Mouse (Mus musculus) embryonic facial prominence, embryonic 10.5 days (tissue): Measurements from ENCODE around the gene Cand1. TPM values are rescaled to one million over a fixed set of nuclear protein-coding genes. Genes with fewer than 3 reads are reported as not detected.

Experiments
- DNase-seq: peaks from one replicate; pipeline ENCODE4 v3.0.0-alpha.2; 2017; ENCODE audit warnings: low spot score
- H3K27ac ChIP-seq: fragments of 300-500 bp; sonication (generic); replicated peaks from 2 replicates; pipeline ENCODE4 v1.5.1; 2016; ENCODE audit warnings: mild to moderate bottlenecking
- H3K27me3 ChIP-seq: fragments of 300-500 bp; sonication (generic); replicated peaks from 2 replicates; pipeline ENCODE4 v1.6.1; 2016; ENCODE audit warnings: low read depth, mild to moderate bottlenecking; ENCODE audit not compliant: poor library complexity, severe bottlenecking
- H3K36me3 ChIP-seq: fragments of 300-500 bp; sonication (generic); replicated peaks from 2 replicates; pipeline ENCODE4 v1.6.1; 2016; ENCODE audit warnings: mild to moderate bottlenecking, moderate library complexity
- H3K4me1 ChIP-seq: fragments of 300-500 bp; sonication (generic); 2 replicates; pipeline ENCODE4 v1.6.1; 2016
- H3K4me3 ChIP-seq: fragments of 300-500 bp; sonication (generic); 2 replicates; pipeline ENCODE4 v1.5.1; 2016; ENCODE audit warnings: mild to moderate bottlenecking, moderate library complexity
- H3K9me3 ChIP-seq: fragments of 300-500 bp; sonication (generic); 2 replicates; pipeline ENCODE4 v1.6.1; 2016; ENCODE audit warnings: mild to moderate bottlenecking
- WGBS: fragments of 180-500 bp; shearing (Covaris S2); methylation state at CpG from one replicate; pipeline ENCODE4 v1.1.7; 2016; 5-methylcytosine and 5-hydroxymethylcytosine counted together
- polyA plus RNA-seq: library from polyadenylated mRNA; unstranded; fragments of >200 nt; fragmentation: Nextera tagmentation; extraction: Ambion mirVana; gene quantifications from 2 replicates; pipeline ENCODE4 v1.2.1, GENCODE M21; 2016

The Cand1 gene
- 98.7 TPM in 2 replicates for polyA plus RNA-seq

DNA sequence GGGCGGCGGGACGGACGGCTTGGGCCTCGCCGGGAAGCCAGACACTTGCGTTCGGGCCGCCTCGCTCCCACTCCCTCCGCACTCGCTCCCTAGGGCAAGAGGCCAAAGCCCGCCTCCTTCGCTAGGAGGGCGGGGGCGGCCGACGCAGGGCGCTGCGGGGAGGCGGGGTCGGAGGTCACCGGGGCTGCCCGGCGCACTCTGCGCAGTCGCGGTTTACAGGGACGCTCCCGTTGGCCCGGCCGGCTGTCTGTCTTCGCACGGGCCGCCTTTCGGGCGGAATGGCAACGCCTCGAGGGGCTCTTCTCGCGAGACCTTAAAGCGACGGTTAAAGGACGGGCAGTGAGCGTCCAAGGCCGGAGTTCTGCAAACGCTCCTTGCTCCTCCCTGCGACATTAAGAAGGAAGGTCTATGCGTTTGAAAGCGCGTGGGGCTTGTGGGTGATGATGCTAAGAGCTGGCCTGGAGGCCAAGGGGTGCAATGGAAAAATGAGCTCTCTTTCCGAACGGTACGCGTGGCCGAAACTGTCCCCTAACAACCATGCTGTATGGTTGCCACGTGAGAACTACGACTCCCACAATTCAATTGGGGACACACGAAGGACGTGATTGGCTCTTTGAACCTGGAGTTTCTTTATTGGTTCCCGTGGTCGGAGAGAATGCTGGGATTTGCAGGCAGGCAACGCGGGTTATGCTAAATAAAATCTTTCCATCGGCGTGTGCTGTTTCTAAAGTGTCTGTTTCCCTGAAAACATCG, at the start of gene Cand1:
Gene Cand1, minus strand, starts transcription at position 87 of the 753 bp plus-strand sequence.
- Histone ChIP-seq H3K4me1 (peaks cover 20% of the 10 kb centered on the region), H3K9me3 (no peaks in the 10 kb centered on the region), H3K27me3 (no peaks in the 10 kb centered on the region), H3K4me3 (peak within 1 kb of the TSS; percentile 79), H3K27ac (peak within 1 kb of the TSS; percentile 99), H3K36me3 (peaks cover 22% of the 10 kb centered on the region)
- peak; percentile 99 for DNase-seq
- under 1% methylated on average over 67 of the region's 67 CpGs for WGBS

DNA sequence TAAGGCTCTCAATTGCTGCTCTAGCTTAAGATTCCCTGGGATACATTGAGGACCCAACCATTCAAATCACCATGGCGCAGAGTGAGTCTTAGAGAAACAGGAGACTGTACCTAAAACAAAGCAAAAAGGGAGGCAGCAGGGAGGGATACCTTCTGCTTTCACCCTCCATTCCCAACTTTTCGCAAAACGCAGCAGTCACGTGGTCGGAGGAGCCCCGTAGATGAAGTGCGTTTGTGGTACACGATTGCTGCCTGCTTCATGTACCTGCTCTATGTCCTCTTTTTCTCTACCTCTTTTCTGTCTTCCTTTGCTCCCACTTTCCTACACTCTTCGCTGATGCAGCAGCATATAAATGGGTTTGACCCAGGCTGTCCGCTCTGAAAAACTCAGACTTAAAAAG, 39.0 kb upstream of the Cand1 start:
- H3K36me3 ChIP-seq: no peaks in the 10 kb centered on the region
- no peak for DNase-seq
- H3K27ac ChIP-seq: no peak overlapping the region
- H3K27me3 ChIP-seq: no peaks in the 10 kb centered on the region
- no peaks in the 10 kb centered on the region for H3K9me3 ChIP-seq
- H3K4me3 ChIP-seq: no peak overlapping the region
- 86% methylated on average over 10 of the region's 10 CpGs for WGBS
- H3K4me1 ChIP-seq: no peaks in the 10 kb centered on the region

GRCm38 (mm10) chr10:119274333-119274732, 34.5 kb upstream of the Cand1 start:
- Histone ChIP-seq H3K9me3 (no peaks in the 10 kb centered on the region), H3K27ac (no peak overlapping the region), H3K36me3 (no peaks in the 10 kb centered on the region), H3K4me1 (peaks cover 5% of the 10 kb centered on the region; the same call in 1 of the 2 replicates), H3K27me3 (no peaks in the 10 kb centered on the region), H3K4me3 (no peak overlapping the region)
- WGBS: 87% methylated on average over 6 of the region's 6 CpGs
- DNase-seq: no peak

GRCm38 (mm10) chr10:119272536-119272935, 32.7 kb upstream of the Cand1 start:
- H3K4me3 ChIP-seq: no peak overlapping the region
- no peaks in the 10 kb centered on the region for H3K27me3 ChIP-seq
- no peaks in the 10 kb centered on the region for H3K9me3 ChIP-seq
- peaks cover 5% of the 10 kb centered on the region; the same call in 1 of the 2 replicates for H3K4me1 ChIP-seq
- no peak overlapping the region for H3K27ac ChIP-seq
- H3K36me3 ChIP-seq: no peaks in the 10 kb centered on the region
- no peak for DNase-seq
- WGBS: 86% methylated on average over 10 of the region's 10 CpGs

DNA sequence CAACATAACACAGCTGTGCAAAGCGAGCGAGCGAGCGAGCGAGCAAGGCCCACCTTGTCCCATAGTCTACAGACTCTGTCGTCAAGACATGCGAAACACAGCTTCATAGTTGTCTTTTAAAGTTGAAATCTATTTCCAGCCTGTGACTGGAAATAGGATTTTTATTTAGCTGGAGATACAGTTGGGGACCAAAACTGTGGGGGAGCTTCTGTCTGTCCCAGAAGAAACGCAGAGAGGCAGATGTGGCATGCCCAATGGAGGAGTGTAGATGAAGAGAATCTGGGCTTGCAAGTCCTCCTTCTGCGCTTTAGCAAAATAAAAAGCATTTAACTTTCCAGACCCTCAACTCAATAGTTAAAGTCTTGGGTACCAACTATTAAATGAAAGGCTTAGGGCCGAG, 32.1 kb upstream of the Cand1 start:
- no peak overlapping the region for H3K27ac ChIP-seq
- H3K4me3 ChIP-seq: no peak overlapping the region
- no peak for DNase-seq
- H3K4me1 ChIP-seq: peaks cover 5% of the 10 kb centered on the region; the same call in 1 of the 2 replicates
- H3K36me3 ChIP-seq: no peaks in the 10 kb centered on the region
- WGBS: 94% methylated on average over 10 of the region's 10 CpGs
- no peaks in the 10 kb centered on the region for H3K27me3 ChIP-seq
- no peaks in the 10 kb centered on the region for H3K9me3 ChIP-seq

DNA sequence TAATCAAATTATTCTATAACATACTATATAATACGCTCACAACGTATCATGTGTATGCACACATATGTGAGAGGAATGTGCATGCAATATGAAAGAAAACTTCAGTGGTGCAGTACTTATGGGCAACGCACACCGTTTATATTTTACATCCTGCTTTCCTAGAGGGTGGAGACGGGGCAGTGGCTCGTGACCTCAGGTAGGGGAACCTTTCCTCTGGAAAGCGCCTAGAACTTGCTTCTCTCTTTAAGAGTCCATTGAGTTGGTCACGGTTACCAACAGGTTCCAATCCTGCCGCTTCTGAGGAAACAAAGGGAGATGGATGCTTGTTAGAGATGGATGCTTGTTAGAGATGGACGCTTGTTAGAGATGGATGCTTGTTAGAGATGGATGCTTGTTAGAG, 31.2 kb upstream of the Cand1 start:
- WGBS: 89% methylated on average over 10 of the region's 10 CpGs
- no peaks in the 10 kb centered on the region for H3K27me3 ChIP-seq
- H3K36me3 ChIP-seq: no peaks in the 10 kb centered on the region
- DNase-seq: no peak
- no peaks in the 10 kb centered on the region for H3K9me3 ChIP-seq
- H3K4me3 ChIP-seq: no peak overlapping the region
- H3K4me1 ChIP-seq: peaks cover 5% of the 10 kb centered on the region; the same call in 1 of the 2 replicates
- H3K27ac ChIP-seq: no peak overlapping the region

- H3K27ac ChIP-seq: no peak overlapping the region
- WGBS: 63% methylated on average over 12 of the region's 12 CpGs
Observed at GRCm38 (mm10) chr10:119270384-119270985, 30.6 kb upstream of the Cand1 start.

DNA sequence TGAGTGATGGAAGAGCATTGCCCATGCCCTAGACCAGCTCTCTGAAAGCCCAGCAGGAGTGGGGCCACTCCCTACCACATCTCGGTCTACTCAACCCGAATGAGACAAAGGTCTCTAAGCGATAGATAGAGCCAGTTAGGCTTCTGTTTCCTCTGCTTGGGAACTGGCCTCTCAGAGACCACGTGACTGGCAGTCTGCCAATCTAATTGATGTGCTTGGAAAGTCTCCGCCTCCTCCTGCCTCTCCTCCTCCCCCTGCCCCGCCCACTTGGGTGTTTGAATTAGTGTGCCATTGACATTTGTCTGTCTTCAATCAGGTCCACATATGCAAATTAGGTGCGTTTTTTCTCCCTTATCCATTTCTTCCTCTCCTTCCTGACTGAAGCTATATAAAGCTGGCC, 24.9 kb upstream of the Cand1 start:
- Histone ChIP-seq H3K4me1 (no peaks in the 10 kb centered on the region), H3K4me3 (no peak overlapping the region), H3K36me3 (no peaks in the 10 kb centered on the region), H3K27me3 (no peaks in the 10 kb centered on the region), H3K9me3 (no peaks in the 10 kb centered on the region), H3K27ac (no peak overlapping the region)
- WGBS: 80% methylated on average over 7 of the region's 7 CpGs
- DNase-seq: no peak

More at GRCm38 (mm10) chr10:119270384-119270985, 30.6 kb upstream of the Cand1 start:
- Histone ChIP-seq H3K4me1 (peaks cover 5% of the 10 kb centered on the region; the same call in 1 of the 2 replicates), H3K4me3 (no peak overlapping the region), H3K9me3 (no peaks in the 10 kb centered on the region), H3K36me3 (no peaks in the 10 kb centered on the region), H3K27me3 (no peaks in the 10 kb centered on the region)
- peak; percentile 42 for DNase-seq

- no peak overlapping the region for H3K4me3 ChIP-seq
- H3K27ac ChIP-seq: no peak overlapping the region
- DNase-seq: no peak
- H3K9me3 ChIP-seq: no peaks in the 10 kb centered on the region
- WGBS: 92% methylated on average over 5 of the region's 5 CpGs
- no peaks in the 10 kb centered on the region for H3K36me3 ChIP-seq
- no peaks in the 10 kb centered on the region for H3K27me3 ChIP-seq
- H3K4me1 ChIP-seq: no peaks in the 10 kb centered on the region
Observed at GRCm38 (mm10) chr10:119262821-119263220, 23.0 kb upstream of the Cand1 start.

DNA sequence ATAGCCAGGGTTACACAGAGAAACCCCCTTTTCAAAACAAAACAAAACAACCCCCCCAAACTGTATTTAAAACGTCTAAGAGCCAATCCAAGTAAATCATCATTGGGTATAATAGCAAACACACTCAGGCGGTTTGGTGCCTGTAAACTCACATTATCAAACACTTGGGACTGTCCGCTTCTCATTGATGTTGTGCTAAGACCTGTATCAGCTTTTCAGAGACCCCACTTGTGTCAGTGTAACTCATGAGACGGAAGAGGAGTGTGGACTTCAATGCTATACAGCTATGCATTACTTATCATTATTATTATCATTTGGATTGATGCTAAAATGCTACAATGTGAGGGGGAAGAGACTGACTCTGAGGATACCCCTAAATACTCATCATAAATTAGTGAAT, 18.0 kb upstream of the Cand1 start:
- Histone ChIP-seq H3K4me3 (no peak overlapping the region), H3K27me3 (no peaks in the 10 kb centered on the region), H3K36me3 (no peaks in the 10 kb centered on the region), H3K27ac (no peak overlapping the region), H3K9me3 (no peaks in the 10 kb centered on the region), H3K4me1 (no peaks in the 10 kb centered on the region)
- WGBS: 79% methylated on average over 4 of the region's 4 CpGs
- no peak for DNase-seq

DNA sequence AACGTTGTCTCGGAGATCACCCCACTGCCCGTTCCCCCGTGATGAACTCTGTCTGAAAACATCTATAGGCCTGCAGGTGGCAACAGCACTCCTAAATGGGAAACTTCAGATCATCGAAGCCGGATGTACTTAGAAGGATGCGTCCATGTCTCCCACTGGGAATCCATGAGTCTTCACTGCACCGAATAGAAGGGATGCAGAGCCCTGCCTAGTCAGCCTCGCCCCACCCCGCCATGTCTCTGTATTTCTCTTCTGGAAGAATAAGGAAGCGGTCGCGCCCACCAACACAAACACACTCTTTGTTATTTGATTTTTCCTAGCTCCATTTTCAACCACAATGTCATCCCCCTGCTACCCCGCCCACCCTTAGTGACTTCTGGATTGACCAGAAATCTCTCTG, 4.3 kb upstream of the Cand1 start:
- Histone ChIP-seq H3K9me3 (no peaks in the 10 kb centered on the region), H3K4me3 (no peak overlapping the region), H3K27ac (no peak overlapping the region), H3K27me3 (no peaks in the 10 kb centered on the region), H3K36me3 (no peaks in the 10 kb centered on the region), H3K4me1 (0 out of 2 replicates have a peak, but pooled peaks cover 6% of the 10 kb centered on the region)
- WGBS: 89% methylated on average over 14 of the region's 14 CpGs
- no peak for DNase-seq

DNA sequence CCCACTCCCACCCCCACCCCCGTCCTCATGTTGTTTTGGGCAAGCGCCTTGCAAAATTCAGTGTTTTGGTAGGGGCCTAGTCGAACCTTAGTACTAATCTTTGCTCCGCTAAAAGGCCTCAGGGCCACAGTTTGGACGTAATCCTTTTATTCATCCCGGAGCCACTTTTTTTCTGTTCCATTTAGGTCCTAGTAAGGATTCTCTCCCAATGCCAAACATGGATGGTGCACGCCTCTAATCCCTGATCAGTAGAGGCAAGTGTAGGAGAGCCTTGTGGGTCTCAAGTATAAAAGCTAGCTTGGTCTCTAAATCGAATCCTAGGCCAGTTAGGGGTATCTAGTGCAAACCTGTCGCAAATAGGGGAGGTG, 851 bp upstream of the Cand1 start:
- Histone ChIP-seq H3K27ac (peak overlapping the region; percentile 99), H3K4me3 (peak overlapping the region; percentile 79), H3K9me3 (no peaks in the 10 kb centered on the region), H3K4me1 (peaks cover 20% of the 10 kb centered on the region), H3K36me3 (peaks cover 16% of the 10 kb centered on the region), H3K27me3 (no peaks in the 10 kb centered on the region)
- no peak for DNase-seq
- 4% methylated on average over 9 of the region's 9 CpGs for WGBS

DNA sequence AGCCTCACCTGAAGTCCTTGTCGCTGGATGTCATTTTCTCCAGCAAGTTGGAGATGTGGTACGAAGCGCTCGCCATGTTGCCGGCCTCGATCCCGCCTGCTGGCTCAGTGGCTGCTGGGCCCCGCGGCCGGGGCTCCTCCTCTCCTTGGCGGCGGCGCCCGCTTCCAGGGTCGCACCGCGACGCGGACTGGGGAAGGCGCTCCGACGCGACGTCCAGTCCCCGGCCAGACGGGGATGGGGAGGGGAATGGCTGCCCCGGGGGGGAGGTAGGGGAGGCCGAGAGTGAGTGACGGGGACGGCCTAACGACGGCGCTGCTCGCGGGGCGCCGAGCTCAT, 254 bp downstream of the Cand1 start:
- Histone ChIP-seq H3K4me1 (peaks cover 20% of the 10 kb centered on the region), H3K27me3 (no peaks in the 10 kb centered on the region), H3K36me3 (peaks cover 27% of the 10 kb centered on the region), H3K27ac (peak overlapping the region; percentile 99), H3K9me3 (no peaks in the 10 kb centered on the region), H3K4me3 (peak overlapping the region; percentile 79)
- DNase-seq: no peak
- WGBS: 0% methylated on average over 37 of the region's 37 CpGs
